Mouse (Mus musculus) lung, adult 2 months (tissue): ENCODE data around the gene Fgf15. TPM values are rescaled to one million over a fixed set of nuclear protein-coding genes. Genes with fewer than 3 reads are reported as not detected.

Experiments
- DNase-seq: peaks from one replicate; pipeline ENCODE4 v3.0.0; 2022
- H3K4me1 ChIP-seq: fragments of 200-500 bp; 2 replicates; pipeline ENCODE4 v1.6.1; 2011; ENCODE audit warnings: low read length; ENCODE audit not compliant: control insufficient read depth, insufficient read depth
- H3K4me3 ChIP-seq: fragments of 200-500 bp; replicated peaks from 2 replicates; pipeline ENCODE3; 2011; ENCODE audit warnings: low read depth, mild to moderate bottlenecking, control low read depth, low read length; ENCODE audit errors: extremely low read depth
- CTCF ChIP-seq: fragments of 200-500 bp; IDR thresholded peaks from 2 replicates; pipeline ENCODE4 v1.5.1; 2011; ENCODE audit warnings: mild to moderate bottlenecking, low read length, control low read depth; ENCODE audit not compliant: insufficient read depth
- POLR2A ChIP-seq: fragments of 200-500 bp; IDR thresholded peaks from 2 replicates; pipeline ENCODE4 v1.6.1; 2011; ENCODE audit warnings: low read depth, mild to moderate bottlenecking, control low read depth, low read length, borderline replicate concordance; ENCODE audit errors: extremely low read depth
- WGBS: fragments of 180-500 bp; shearing (Covaris S2); methylation state at CpG from one replicate; pipeline ENCODE4 v1.1.7; 2018; 5-methylcytosine and 5-hydroxymethylcytosine counted together
- polyA plus RNA-seq: library from polyadenylated mRNA; depleted of rRNA; stranded (reverse); fragments of >200 nt; gene quantifications from 2 replicates; pipeline ENCODE4 v1.2.3, GENCODE M21; 2012

Fgf15 gene
- polyA plus RNA-seq, 1 experiment = not detected

- TF ChIP-seq CTCF = peak; percentile 72
- TF ChIP-seq POLR2A = no peak
- 10% methylated on average over 28 of the region's 28 CpGs for WGBS
- peak; percentile 50 for DNase-seq
- Histone ChIP-seq H3K4me1 (no peaks in the 10 kb centered on the region), H3K4me3 (no peak overlapping the region)
Observed at GRCm38 (mm10) chr7:144906708-144907397, 10.5 kb downstream of the Fgf15 start.

- 9% methylated on average over 8 of the region's 8 CpGs for WGBS
- DNase-seq = no peak
- Histone ChIP-seq H3K4me3 (no peak overlapping the region), H3K4me1 (no peaks in the 10 kb centered on the region)
- TF ChIP-seq CTCF = no peak
- no peak for TF ChIP-seq POLR2A
Observed at GRCm38 (mm10) chr7:144907793-144908192, 11.5 kb downstream of the Fgf15 start.

GRCm38 (mm10) chr7:144908705-144909104, 12.4 kb downstream of the Fgf15 start:
- TF ChIP-seq POLR2A (no peak), CTCF (no peak)
- WGBS = 35% methylated on average over 7 of the region's 7 CpGs
- DNase-seq = no peak
- Histone ChIP-seq H3K4me1 (no peaks in the 10 kb centered on the region), H3K4me3 (no peak overlapping the region)

GRCm38 (mm10) chr7:144911121-144911520, 14.8 kb downstream of the Fgf15 start:
- 0 out of 2 replicates have a peak, but pooled peaks cover 3% of the 10 kb centered on the region for H3K4me1 ChIP-seq
- no peak for TF ChIP-seq CTCF
- TF ChIP-seq POLR2A = no peak
- no peak overlapping the region for H3K4me3 ChIP-seq
- 80% methylated on average over 1 of the region's 1 CpGs for WGBS
- no peak for DNase-seq

- H3K4me1 ChIP-seq = 0 out of 2 replicates have a peak, but pooled peaks cover 3% of the 10 kb centered on the region
- TF ChIP-seq CTCF (no peak), POLR2A (no peak)
- no peak for DNase-seq
- no peak overlapping the region for H3K4me3 ChIP-seq
- 82% methylated on average over 4 of the region's 4 CpGs for WGBS
Observed at GRCm38 (mm10) chr7:144912897-144913296, 16.6 kb downstream of the Fgf15 start.

GRCm38 (mm10) chr7:144914296-144914947, 18.1 kb downstream of the Fgf15 start:
- Histone ChIP-seq H3K4me3 (peak overlapping the region; percentile 98), H3K4me1 (0 out of 2 replicates have a peak, but pooled peaks cover 3% of the 10 kb centered on the region)
- TF ChIP-seq POLR2A = no peak
- TF ChIP-seq CTCF = 0 out of 2 replicates have a peak, but pooled peaks have one; percentile 7
- WGBS = 6% methylated on average over 17 of the region's 17 CpGs
- peak; percentile 14 for DNase-seq

- peak; percentile 88 for DNase-seq
- Histone ChIP-seq H3K4me1 (0 out of 2 replicates have a peak, but pooled peaks cover 3% of the 10 kb centered on the region), H3K4me3 (peak within 1 kb of the TSS; percentile 98)
- WGBS = 1% methylated on average over 55 of the region's 55 CpGs
- TF ChIP-seq CTCF (no peak), POLR2A (peak; percentile 80; the same call in 1 of the 2 replicates)
Observed at GRCm38 (mm10) chr7:144914948-144915750, 18.8 kb downstream of the Fgf15 start, which contains the start of gene LTO1. Gene LTO1, plus strand, starts transcription at chr7:144915100.

- no peak for TF ChIP-seq POLR2A
- TF ChIP-seq CTCF = 0 out of 2 replicates have a peak, but pooled peaks have one; percentile 8
- Histone ChIP-seq H3K4me1 (0 out of 2 replicates have a peak, but pooled peaks cover 3% of the 10 kb centered on the region), H3K4me3 (no peak overlapping the region)
- WGBS = 65% methylated on average over 1 of the region's 1 CpGs
- no peak for DNase-seq
Observed at GRCm38 (mm10) chr7:144918823-144919222, 22.5 kb downstream of the Fgf15 start.

- Histone ChIP-seq H3K4me3 (no peak overlapping the region), H3K4me1 (peaks cover 6% of the 10 kb centered on the region)
- no peak for DNase-seq
- WGBS = 69% methylated on average over 2 of the region's 2 CpGs
- no peak for TF ChIP-seq POLR2A
- TF ChIP-seq CTCF = no peak
Observed at GRCm38 (mm10) chr7:144927591-144927990, 31.3 kb downstream of the Fgf15 start.
